Mouse (Mus musculus) macrophage (primary cell): ENCODE results near the gene Adh4. TPM values are rescaled to one million over a fixed set of nuclear protein-coding genes. Genes with fewer than 3 reads are reported as not detected.
"Not testable (repeated sequence)": the region's sequence is repeated elsewhere in the genome, so short reads cannot be mapped to it uniquely, and the experiment has no call there.

Experiments used
- H3K27ac ChIP-seq: fragments of 350-480 bp; formaldehyde crosslinking; 2 replicates; pipeline ENCODE4 v1.9.0; 2021
- H3K36me3 ChIP-seq: fragments of 350-480 bp; formaldehyde crosslinking; 2 replicates; pipeline ENCODE4 v1.9.0; 2021; ENCODE audit errors: inconsistent target
- H3K4me3 ChIP-seq: fragments of 350-480 bp; formaldehyde crosslinking; 2 replicates; pipeline ENCODE4 v1.9.0; 2021; ENCODE audit errors: inconsistent target
- H3K79me2 ChIP-seq: fragments of 350-480 bp; formaldehyde crosslinking; 2 replicates; pipeline ENCODE4 v1.9.0; 2021; ENCODE audit errors: inconsistent target
- WGBS: methylation state at CpG from one replicate; pipeline ENCODE4 v1.1.7; 2026; ENCODE audit warnings: inconsistent platforms; ENCODE audit not compliant: missing documents; 5-methylcytosine and 5-hydroxymethylcytosine counted together
- polyA plus RNA-seq: library from polyadenylated mRNA; stranded (reverse); fragments of 250-400 nt; gene quantifications from 3 replicates; pipeline ENCODE4 v1.2.4, GENCODE M21; 2018; ENCODE audit warnings: inconsistent platforms
- total RNA-seq, 78 experiments: library from RNA; depleted of rRNA; stranded (reverse); fragments of 250-400 nt; gene quantifications; 1 replicate in 9 of 78; 2 replicates in 24 of 78; 3 replicates in 43 of 78; 4 replicates in 2 of 78; pipeline ENCODE4 v1.2.4; 2018; ENCODE audit warnings: inconsistent platforms in 56 of 78

The Adh4 gene
- total RNA-seq (2018; cell fraction: chromatin; rRNA removed) = not detected
- total RNA-seq (2018; cell fraction: cytosol; rRNA removed) = not detected
- not detected for total RNA-seq (2018; cell fraction: nucleus; rRNA removed)
- not detected in 3 replicates for polyA plus RNA-seq

DNA sequence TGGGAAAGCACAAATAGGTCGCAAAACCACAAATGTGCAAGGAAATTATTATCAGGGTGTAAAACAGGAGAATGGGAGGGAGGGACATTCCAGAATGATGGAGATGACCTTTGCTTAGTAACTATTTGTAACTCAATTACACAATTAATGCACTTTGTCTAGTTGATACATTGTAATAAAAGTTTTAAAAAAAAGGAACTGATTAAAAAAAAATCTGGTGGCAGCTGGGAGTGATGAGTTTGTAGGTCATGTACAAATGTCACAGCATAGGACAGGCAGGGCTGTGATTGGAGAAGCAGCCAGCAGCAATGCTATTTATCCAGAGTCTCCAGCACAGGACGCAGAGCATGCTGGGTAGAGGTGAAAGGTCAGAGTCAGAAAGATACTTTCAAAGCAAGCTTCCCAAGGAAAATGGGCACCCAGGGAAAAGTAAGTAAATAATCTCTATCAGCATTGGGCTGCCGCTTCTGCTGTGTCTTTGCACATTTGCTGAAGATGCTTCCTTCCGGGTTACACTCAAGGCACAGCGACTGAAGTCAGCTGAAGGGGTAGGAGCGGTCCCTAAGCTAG is at the start of gene Adh4:
Gene Adh4 (plus strand): TSS at position 346 of the 570 bp plus-strand sequence.
- no peaks in the 10 kb centered on the region for H3K79me2 ChIP-seq
- H3K4me3 ChIP-seq = no peak within 1 kb of the TSS
- no peaks in the 10 kb centered on the region for H3K36me3 ChIP-seq
- no peak within 1 kb of the TSS for H3K27ac ChIP-seq
- WGBS = 97% methylated on average over 6 of the region's 6 CpGs

DNA sequence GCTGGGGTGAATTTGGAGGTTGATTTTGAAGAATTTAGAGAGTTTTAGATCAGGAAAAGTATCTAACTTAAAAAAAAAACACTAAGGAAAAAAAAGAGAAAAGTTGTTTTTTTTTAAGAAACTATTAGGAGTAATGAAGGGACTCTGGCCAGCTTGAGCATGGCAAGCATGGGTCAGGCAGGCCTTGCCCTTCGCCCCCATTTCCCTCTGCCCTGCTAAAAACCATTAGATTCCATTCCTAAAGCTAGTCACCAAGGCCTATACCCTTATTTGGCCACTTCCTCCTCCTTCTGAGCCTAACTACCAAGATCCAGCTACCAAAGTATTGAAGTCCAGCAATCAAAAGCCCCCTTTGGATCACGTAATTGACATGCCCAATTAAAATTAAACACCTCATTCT is 49.1 kb upstream of the Adh4 start:
- 89% methylated on average over 2 of the region's 2 CpGs for WGBS
- H3K4me3 ChIP-seq = no peak overlapping the region
- H3K79me2 ChIP-seq = no peaks in the 10 kb centered on the region
- H3K36me3 ChIP-seq = no peaks in the 10 kb centered on the region
- no peak overlapping the region for H3K27ac ChIP-seq

DNA sequence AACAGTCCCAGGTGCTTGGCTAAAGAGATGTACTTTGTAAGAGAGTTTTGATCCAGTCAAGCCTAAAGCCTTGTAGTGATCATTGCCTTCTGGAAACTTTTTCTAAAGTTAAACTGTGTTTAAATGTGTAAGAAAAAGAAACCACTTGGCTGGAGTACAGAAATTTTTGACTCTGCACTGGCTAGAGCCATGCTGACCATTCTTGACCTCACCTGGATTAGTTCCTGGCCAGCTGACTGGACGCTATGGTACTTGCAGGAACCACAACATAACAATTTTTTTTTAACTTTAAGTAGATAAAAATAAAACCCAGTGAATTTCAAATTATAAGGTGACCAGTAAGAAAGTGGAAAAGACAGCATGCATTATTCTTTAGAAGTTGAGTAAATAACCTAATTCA is 45.7 kb upstream of the Adh4 start:
- Histone ChIP-seq H3K36me3 (no peaks in the 10 kb centered on the region), H3K27ac (no peak overlapping the region), H3K4me3 (no peak overlapping the region), H3K79me2 (no peaks in the 10 kb centered on the region)
- 78% methylated on average over 1 of the region's 1 CpGs for WGBS

DNA sequence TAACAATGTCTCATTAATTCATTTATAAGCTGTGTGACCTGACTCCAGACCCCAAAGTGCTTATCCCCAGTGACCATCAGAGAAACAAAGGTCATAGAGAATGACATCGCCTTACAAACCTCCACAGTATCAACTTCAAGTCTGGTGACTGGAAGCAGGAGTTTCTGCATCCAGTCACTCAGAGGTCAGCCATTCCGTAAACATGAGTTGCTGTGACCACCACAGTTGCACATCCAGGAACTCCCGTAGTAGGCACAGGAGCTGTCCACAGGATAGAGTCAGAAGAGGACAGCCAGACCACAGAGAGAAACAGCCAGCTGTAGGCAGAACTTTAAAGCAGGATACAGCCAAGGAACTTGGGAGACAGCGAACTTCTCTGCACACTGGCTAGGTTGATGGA is 45.0 kb upstream of the Adh4 start:
- 79% methylated on average over 4 of the region's 4 CpGs for WGBS
- H3K4me3 ChIP-seq, H3K36me3 ChIP-seq, H3K79me2 ChIP-seq, H3K27ac ChIP-seq: not testable (repeated sequence)

DNA sequence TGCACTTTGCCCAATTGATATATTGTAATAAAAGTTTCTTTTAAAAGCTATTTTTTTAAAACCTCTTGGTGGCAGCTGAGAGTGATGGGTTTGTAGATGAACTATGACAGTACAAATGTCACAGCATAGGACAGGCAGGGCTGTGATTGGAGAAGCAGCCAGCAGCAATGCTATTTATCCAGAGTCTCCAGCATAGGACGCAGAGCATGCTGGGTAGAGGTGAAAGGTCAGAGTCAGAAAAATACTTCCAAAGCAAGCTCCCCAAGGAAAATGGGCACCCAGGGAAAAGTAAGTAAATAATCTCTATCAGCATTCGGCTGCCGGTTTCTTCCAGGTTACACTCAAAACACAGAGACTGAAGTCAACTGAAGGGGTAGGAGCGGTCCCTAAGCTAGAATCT is 41.3 kb upstream of the Adh4 start:
- 94% methylated on average over 4 of the region's 4 CpGs for WGBS

GRCm38 (mm10) chr3:138375148-138375547 is 40.1 kb upstream of the Adh4 start:
- H3K36me3 ChIP-seq = no peaks in the 10 kb centered on the region
- no peak overlapping the region for H3K4me3 ChIP-seq
- no peaks in the 10 kb centered on the region for H3K79me2 ChIP-seq
- H3K27ac ChIP-seq = no peak overlapping the region
- 71% methylated on average over 2 of the region's 2 CpGs for WGBS

More for the DNA sequence above, 41.3 kb upstream of the Adh4 start:
- Histone ChIP-seq H3K36me3 (no peaks in the 10 kb centered on the region), H3K79me2 (no peaks in the 10 kb centered on the region), H3K4me3 (no peak overlapping the region), H3K27ac (no peak overlapping the region)

DNA sequence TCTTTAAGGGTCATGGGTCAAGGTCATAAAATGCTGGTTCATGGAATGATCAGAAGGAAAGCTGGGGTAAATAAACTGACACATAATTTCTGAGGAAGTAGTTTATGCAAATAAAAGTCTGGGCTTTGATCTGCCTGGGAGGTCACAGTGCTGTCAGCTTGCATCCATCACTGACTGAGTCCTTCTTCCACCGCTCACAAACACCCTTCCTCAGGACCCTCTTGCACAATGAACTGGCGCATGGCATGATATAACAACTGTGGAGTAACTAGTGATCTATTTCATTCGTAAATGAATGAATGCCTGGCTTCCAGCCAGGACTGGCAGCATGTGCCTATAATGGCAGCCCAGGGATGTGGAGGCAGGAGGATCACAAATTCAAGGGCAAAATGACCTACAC is 34.1 kb upstream of the Adh4 start:
- H3K4me3 ChIP-seq = no peak overlapping the region
- no peak overlapping the region for H3K27ac ChIP-seq
- WGBS = 85% methylated on average over 3 of the region's 3 CpGs
- no peaks in the 10 kb centered on the region for H3K79me2 ChIP-seq
- H3K36me3 ChIP-seq = no peaks in the 10 kb centered on the region

- Histone ChIP-seq H3K36me3 (no peaks in the 10 kb centered on the region), H3K27ac (no peak overlapping the region), H3K4me3 (no peak overlapping the region), H3K79me2 (no peaks in the 10 kb centered on the region)
- 98% methylated on average over 6 of the region's 6 CpGs for WGBS
Observed at GRCm38 (mm10) chr3:138387155-138387554, 28.1 kb upstream of the Adh4 start.

DNA sequence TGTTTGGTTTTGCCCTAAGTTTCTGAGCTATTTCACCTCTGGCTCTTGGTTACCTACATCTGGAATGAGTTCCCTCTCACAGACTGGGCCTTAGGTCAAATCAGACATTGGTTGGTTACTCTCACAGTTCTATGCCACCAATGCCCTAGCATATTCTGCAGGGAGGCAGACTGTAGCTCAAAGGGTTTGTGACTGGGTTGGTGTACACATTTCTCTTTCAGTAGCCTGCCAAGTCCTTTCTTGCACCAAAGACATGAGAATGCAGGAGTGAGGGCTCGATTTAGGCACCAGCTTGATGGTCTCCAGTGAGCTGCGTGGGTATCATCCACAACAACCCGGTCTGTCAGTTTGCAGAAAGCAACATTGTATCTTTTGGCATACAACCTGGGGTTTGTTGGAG is 10.4 kb upstream of the Adh4 start:
- H3K27ac ChIP-seq = no peak overlapping the region
- WGBS = 86% methylated on average over 3 of the region's 3 CpGs
- no peaks in the 10 kb centered on the region for H3K79me2 ChIP-seq
- H3K4me3 ChIP-seq = no peak overlapping the region
- no peaks in the 10 kb centered on the region for H3K36me3 ChIP-seq

DNA sequence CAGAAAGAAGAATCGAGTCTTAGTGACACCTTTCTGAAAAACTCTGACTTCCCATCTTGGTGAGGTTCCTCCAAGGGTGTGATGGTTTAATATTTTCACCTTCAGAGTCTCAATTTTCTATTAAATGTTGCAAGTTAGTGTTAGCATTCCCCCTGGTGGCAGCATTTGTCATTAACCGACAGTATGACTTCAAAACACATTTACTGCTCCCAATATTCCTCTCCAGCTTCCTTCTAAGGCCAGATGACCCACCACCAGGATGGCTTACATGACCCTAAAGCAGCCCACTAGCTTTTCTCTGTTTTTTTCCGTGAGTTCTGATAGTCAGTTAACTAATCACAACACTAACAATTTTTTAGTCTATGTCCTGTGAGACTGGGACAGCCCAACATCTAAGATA is 9.9 kb upstream of the Adh4 start:
- Histone ChIP-seq H3K36me3 (no peaks in the 10 kb centered on the region), H3K4me3 (no peak overlapping the region), H3K79me2 (no peaks in the 10 kb centered on the region), H3K27ac (no peak overlapping the region)
- 24% methylated on average over 3 of the region's 3 CpGs for WGBS

DNA sequence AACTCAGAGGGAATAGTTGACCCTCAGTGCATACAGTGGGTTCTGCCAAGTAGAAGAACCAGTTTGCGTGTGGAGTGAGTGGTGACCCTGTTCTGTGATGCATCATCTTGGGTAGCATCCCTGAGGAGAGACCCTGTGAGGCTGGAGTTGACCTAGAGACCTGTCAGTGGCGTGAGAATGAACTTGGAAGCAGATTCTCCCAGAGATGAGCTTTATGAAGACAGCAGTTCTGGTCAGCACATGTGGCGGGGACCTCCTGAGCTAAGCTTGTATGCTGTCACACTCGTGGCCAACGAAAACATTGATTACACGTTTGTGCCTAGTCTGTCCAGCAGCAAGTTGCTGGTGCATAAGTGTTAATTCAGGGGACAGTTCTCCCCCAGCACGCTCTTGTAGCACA is 9.4 kb upstream of the Adh4 start:
- Histone ChIP-seq H3K79me2 (no peaks in the 10 kb centered on the region), H3K4me3 (no peak overlapping the region), H3K27ac (no peak overlapping the region), H3K36me3 (no peaks in the 10 kb centered on the region)
- WGBS = 87% methylated on average over 7 of the region's 7 CpGs

GRCm38 (mm10) chr3:138407920-138408319 is 7.3 kb upstream of the Adh4 start:
- H3K36me3 ChIP-seq = no peaks in the 10 kb centered on the region
- 88% methylated on average over 1 of the region's 1 CpGs for WGBS
- no peak overlapping the region for H3K27ac ChIP-seq
- no peak overlapping the region for H3K4me3 ChIP-seq
- no peaks in the 10 kb centered on the region for H3K79me2 ChIP-seq

DNA sequence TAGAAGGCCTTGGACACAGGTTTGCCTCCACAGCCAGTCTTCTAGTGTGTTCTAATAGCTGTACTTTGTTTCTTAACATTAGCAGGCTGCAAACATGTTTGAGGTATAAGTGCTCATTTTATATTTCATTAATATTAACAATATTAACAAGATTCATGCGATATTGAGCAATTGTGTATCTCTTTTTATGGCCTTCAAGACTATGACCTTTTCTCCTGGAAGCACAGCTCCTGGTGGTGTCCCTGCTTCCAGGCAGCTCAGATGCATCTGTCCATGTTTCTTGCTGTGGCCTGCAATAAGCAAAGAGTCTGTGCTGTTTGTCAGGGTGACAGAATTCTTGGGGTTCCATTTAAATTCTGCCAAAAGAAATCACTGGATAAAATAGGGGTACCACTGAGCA is 5.7 kb upstream of the Adh4 start:
- WGBS = 82% methylated on average over 1 of the region's 1 CpGs
- no peak overlapping the region for H3K27ac ChIP-seq
- no peak overlapping the region for H3K4me3 ChIP-seq
- H3K36me3 ChIP-seq = no peaks in the 10 kb centered on the region
- no peaks in the 10 kb centered on the region for H3K79me2 ChIP-seq

- H3K4me3 ChIP-seq = no peak overlapping the region
- H3K36me3 ChIP-seq = no peaks in the 10 kb centered on the region
- 84% methylated on average over 3 of the region's 3 CpGs for WGBS
- H3K79me2 ChIP-seq = no peaks in the 10 kb centered on the region
- H3K27ac ChIP-seq = no peak overlapping the region
Observed at GRCm38 (mm10) chr3:138410211-138410610, 5.1 kb upstream of the Adh4 start.

GRCm38 (mm10) chr3:138419369-138419768 is 4.1 kb downstream of the Adh4 start:
- no peak overlapping the region for H3K27ac ChIP-seq
- no peak overlapping the region for H3K4me3 ChIP-seq
- 23% methylated on average over 6 of the region's 6 CpGs for WGBS
- H3K36me3 ChIP-seq = no peaks in the 10 kb centered on the region
- H3K79me2 ChIP-seq = no peaks in the 10 kb centered on the region

DNA sequence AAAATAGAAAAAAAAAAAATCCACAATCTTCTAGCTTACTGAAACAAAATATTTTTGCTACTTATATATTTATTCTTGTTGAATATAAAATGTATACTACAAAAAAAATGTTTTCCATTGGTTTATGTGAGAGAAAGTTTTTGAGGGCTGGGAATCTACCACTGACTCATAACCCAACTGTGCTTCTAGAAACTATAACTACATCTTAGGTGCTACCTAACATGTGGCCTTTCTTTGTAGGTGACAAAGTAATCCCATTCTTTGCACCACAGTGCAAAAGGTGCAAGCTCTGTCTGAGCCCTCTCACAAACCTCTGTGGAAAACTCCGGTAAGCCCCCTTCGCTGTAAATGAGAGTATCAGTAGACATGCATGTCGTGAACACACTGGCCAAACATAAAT is 5.1 kb downstream of the Adh4 start:
- Histone ChIP-seq H3K27ac (no peak overlapping the region), H3K79me2 (no peaks in the 10 kb centered on the region), H3K36me3 (no peaks in the 10 kb centered on the region), H3K4me3 (no peak overlapping the region)
- WGBS = 88% methylated on average over 3 of the region's 3 CpGs
